Mouse (Mus musculus) adrenal gland, postnatal 4 days (tissue): ENCODE results near the gene Ociad2. TPM values are rescaled to one million over a fixed set of nuclear protein-coding genes. Genes with fewer than 3 reads are reported as not detected.

Experiments used
- total RNA-seq, 2 experiments: library from RNA; stranded (reverse); gene quantifications; 2 replicates each; pipeline ENCODE4 v1.2.3; 2021

Gene Ociad2
- total RNA-seq, 2 experiments from 2014 or later = 11.4 to 11.7 TPM

Other genes with a start within 250 kb of the Ociad2 start
- gene Fryl, start 84.4 kb downstream of the Ociad2 start, total RNA-seq = 10 to 100 TPM; 49.7 to 55.7 TPM
- 100 to 1,000 TPM; 203 to 214 TPM for gene Ociad1, start 48.2 kb downstream of the Ociad2 start, total RNA-seq
- under 1 TPM; 0.23 to 0.25 TPM for gene Cwh43, start 65.0 kb upstream of the Ociad2 start, total RNA-seq
- 10 to 100 TPM; 38.0 to 38.1 TPM for gene Dcun1d4, start 140.0 kb upstream of the Ociad2 start, total RNA-seq